Comparison of ENCODE assay signal across 8 mouse cellular contexts in the genomic region with DNA sequence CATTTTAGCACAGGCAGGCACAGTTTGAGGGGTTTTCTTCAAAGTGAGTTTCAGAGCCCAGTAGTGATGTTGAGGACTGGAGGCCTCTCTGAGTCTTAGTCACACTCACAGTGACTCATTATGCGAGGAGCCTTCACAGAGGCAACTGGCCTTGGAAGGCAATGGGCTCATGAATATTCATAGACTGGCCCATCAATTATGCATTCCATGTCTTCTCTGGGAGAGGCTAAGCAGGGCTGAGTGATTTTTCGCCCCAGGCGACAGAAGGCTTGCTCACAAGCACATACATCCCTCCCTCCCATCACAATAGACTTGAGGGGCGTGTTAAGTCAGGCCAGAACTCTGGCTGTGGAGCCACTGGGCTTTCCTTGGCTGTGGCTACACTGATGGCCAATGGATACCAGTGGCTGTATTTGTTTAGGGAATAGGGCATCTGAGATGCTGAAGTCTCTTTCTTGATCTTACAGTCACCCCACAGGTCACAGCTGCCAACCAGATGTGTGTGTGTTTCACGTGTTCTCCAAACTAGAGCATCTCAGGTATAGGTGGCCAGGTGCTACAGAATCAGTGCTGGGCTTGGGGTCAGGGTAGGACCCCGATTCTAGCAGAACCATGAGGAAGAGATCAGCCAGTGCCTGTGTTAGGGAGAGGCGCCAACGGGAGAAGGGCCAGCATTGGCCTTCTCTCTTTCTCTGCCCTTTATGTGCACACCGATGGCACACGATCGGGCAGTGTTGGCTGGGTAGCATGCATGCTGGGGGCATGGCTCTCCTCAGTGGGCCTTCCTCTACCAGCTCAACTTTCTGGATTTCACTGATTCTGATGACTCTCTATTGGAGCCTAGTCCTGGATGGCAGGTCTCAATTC. TPM values are rescaled to one million over a fixed set of nuclear protein-coding genes. Genes with fewer than 3 reads are reported as not detected.
DNase-seq lines count a peak whose midpoint lies in the region; ATAC-seq lines count a peak whose summit lies in the region.

No protein-coding gene starts in this region.

- H3K9me3 ChIP-seq in neural tube, embryonic 11.5 days (ENCODE audit: control insufficient read depth, low read length) = no peaks in the 10 kb centered on the region

- no peaks in the 10 kb centered on the region for H3K36me3 ChIP-seq in neural tube, embryonic 11.5 days (ENCODE audit: control insufficient read depth, insufficient read depth, low read length)

- peak; percentile 65 for DNase-seq in 3134 (ENCODE audit: extremely low read depth, insufficient read length, low spot score)
- peak; percentile 72 for DNase-seq in adrenal gland, postnatal 14 days
- DNase-seq in layer of hippocampus, adult 18-20 months (ENCODE audit: low spot score in 2 of 2) = peak; percentile 30 to 74
- DNase-seq in neural tube, embryonic 11.5 days (ENCODE audit: low spot score) = peak; percentile 88
- no peak for DNase-seq in testis, postnatal 10 days (ENCODE audit: low spot score)
- no peak for DNase-seq in thymus, postnatal 4 days
- no peak for DNase-seq in gastrocnemius, adult 8-10 months (ENCODE audit: low spot score in 2 of 2)

- WGBS in neural tube, embryonic 11.5 days = 68% methylated on average over 11 of the region's 11 CpGs

- H3K9ac ChIP-seq in neural tube, embryonic 11.5 days (ENCODE audit: low read length) = no peak overlapping the region

- no peak overlapping the region for H3K4me2 ChIP-seq in neural tube, embryonic 11.5 days (ENCODE audit: low read depth)

- ATAC-seq in frontal cortex, adult (ENCODE audit: low TSS enrichment) = peak; percentile 98
- peak; percentile 95 for ATAC-seq in neural tube, embryonic 11.5 days (ENCODE audit: insufficient read depth, low FRiP score, low TSS enrichment)

- peak overlapping the region; percentile 78 for H3K27ac ChIP-seq in neural tube, embryonic 11.5 days (ENCODE audit: low read depth, low read length)

- H3K4me1 ChIP-seq in neural tube, embryonic 11.5 days (ENCODE audit: control insufficient read depth, insufficient read depth, low read length) = peaks cover 22% of the 10 kb centered on the region

- H3K27me3 ChIP-seq in neural tube, embryonic 11.5 days (ENCODE audit: control insufficient read depth, insufficient read depth, low read length) = no peaks in the 10 kb centered on the region

- H3K4me3 ChIP-seq in neural tube, embryonic 11.5 days (ENCODE audit: low read depth, low read length) = no peak overlapping the region

RNA-seq across cellular contexts. Expression of a gene that starts 25.6 kb away (rescaled TPM):
- total RNA-seq in adrenal gland, postnatal 14 days (2021) = 32.9 and 38.8 TPM in 2 replicates
- total RNA-seq in layer of hippocampus, adult 18-20 months (2021) = 10 to 100 TPM; 46.1 to 50.2 TPM
- 138 and 164 TPM in 2 replicates for polyA plus RNA-seq in neural tube, embryonic 11.5 days (2014; fragmentation: Nextera tagmentation; extraction: Ambion mirVana)
- total RNA-seq in gastrocnemius, adult 8-10 months (2022) = 100 to 1,000 TPM in 3 of 4 experiments, 10 to 100 TPM in 1; 92.6 to 123 (median 118) TPM

Comparison
In these comparisons a context has a peak if more than half of its experiments do, and no peak if none do; other contexts are left out.
1. DNase-seq: peak in 3134 (single experiment), adrenal gland, postnatal 14 days (single experiment), layer of hippocampus, adult 18-20 months (2 of 2) and neural tube, embryonic 11.5 days (single experiment); none in testis, postnatal 10 days (single experiment), thymus, postnatal 4 days (single experiment) and gastrocnemius, adult 8-10 months (0 of 2).